In genomic region chr11:84701319-84702175, GRCm38 (mm10) we compare ENCODE assay signal across 9 mouse cellular contexts.
DNase-seq lines count a peak whose midpoint lies in the region; ATAC-seq lines count a peak whose summit lies in the region.
"Had no signal": no experiment of that assay in that cellular context is flagged by ENCODE, and none has a peak within 500 bp of the region (broad histone marks: within the 10 kb centered on the region; RNA-seq: fewer than 3 reads in every experiment).

No protein-coding gene starts in this region.

- H3K9ac ChIP-seq in lung, embryonic 15.5 days = no peak overlapping the region
- no peak overlapping the region for H3K9ac ChIP-seq in embryonic facial prominence, embryonic 12.5 days
- H3K9ac ChIP-seq in neural tube, embryonic 13.5 days = peak overlapping the region; percentile 49

- peaks cover 21% of the 10 kb centered on the region for H3K27me3 ChIP-seq in lung, embryonic 15.5 days
- H3K27me3 ChIP-seq in embryonic facial prominence, embryonic 12.5 days = peaks cover 28% of the 10 kb centered on the region; the same call in 1 of the 2 replicates
- H3K27me3 ChIP-seq in limb, embryonic 10.5 days (ENCODE audit: low read depth, poor library complexity, severe bottlenecking) = peaks cover 75% of the 10 kb centered on the region
- H3K27me3 ChIP-seq in neural tube, embryonic 13.5 days = peaks cover 43% of the 10 kb centered on the region

- H3K4me3 ChIP-seq in lung, embryonic 15.5 days = no peak overlapping the region
- H3K4me3 ChIP-seq in embryonic facial prominence, embryonic 12.5 days = 0 out of 2 replicates have a peak overlapping the region, but pooled peaks have one; percentile 4
- H3K4me3 ChIP-seq in limb, embryonic 10.5 days = 0 out of 2 replicates have a peak overlapping the region, but pooled peaks have one; percentile 2
- no peak overlapping the region for H3K4me3 ChIP-seq in neural tube, embryonic 13.5 days

- no peak for DNase-seq in lung, postnatal 4 days
- no peak for DNase-seq in limb, embryonic 10.5 days (ENCODE audit: low spot score)
- no peak for DNase-seq in right cerebral cortex, adult 18-20 months
- no peak for DNase-seq in right cerebral cortex, postnatal 36 days (ENCODE audit: low spot score in 2 of 2)
- DNase-seq in urinary bladder, adult 2 months (ENCODE audit: low spot score) = no peak
- DNase-seq: cerebellum, postnatal 14 days had no signal

- ATAC-seq in lung, embryonic 15.5 days (ENCODE audit: borderline replicate concordance, extremely low read depth, low FRiP score, low TSS enrichment) = no peak
- no peak for ATAC-seq in embryonic facial prominence, embryonic 12.5 days (ENCODE audit: insufficient number of reproducible peaks, insufficient read depth, low FRiP score, low TSS enrichment)
- ATAC-seq in neural tube, embryonic 13.5 days (ENCODE audit: low read depth) = peak; percentile 23; the same call in 1 of the 2 replicates

- WGBS in lung, embryonic 15.5 days = 3% methylated on average over 28 of the region's 28 CpGs
- WGBS in embryonic facial prominence, embryonic 12.5 days = 14% methylated on average over 28 of the region's 28 CpGs
- 12% methylated on average over 28 of the region's 28 CpGs for WGBS in limb, embryonic 10.5 days
- 9% methylated on average over 28 of the region's 28 CpGs for WGBS in neural tube, embryonic 13.5 days

- H3K9me3 ChIP-seq in lung, embryonic 15.5 days = no peaks in the 10 kb centered on the region
- no peaks in the 10 kb centered on the region for H3K9me3 ChIP-seq in embryonic facial prominence, embryonic 12.5 days
- H3K9me3 ChIP-seq in limb, embryonic 10.5 days (replicated peaks) = no peaks in the 10 kb centered on the region
- no peaks in the 10 kb centered on the region for H3K9me3 ChIP-seq in neural tube, embryonic 13.5 days

- H3K27ac ChIP-seq in lung, embryonic 15.5 days = no peak overlapping the region
- H3K27ac ChIP-seq in embryonic facial prominence, embryonic 12.5 days = no peak overlapping the region
- H3K27ac ChIP-seq in limb, embryonic 10.5 days = no peak overlapping the region
- H3K27ac ChIP-seq in neural tube, embryonic 13.5 days (replicated peaks) = peak overlapping the region; percentile 87

- peaks cover 11% of the 10 kb centered on the region for H3K4me1 ChIP-seq in lung, embryonic 15.5 days
- H3K4me1 ChIP-seq in embryonic facial prominence, embryonic 12.5 days = peaks cover 9% of the 10 kb centered on the region
- H3K4me1 ChIP-seq in limb, embryonic 10.5 days = peaks cover 24% of the 10 kb centered on the region
- peaks cover 37% of the 10 kb centered on the region for H3K4me1 ChIP-seq in neural tube, embryonic 13.5 days (replicated peaks)

- H3K4me2 ChIP-seq in lung, embryonic 15.5 days = peak overlapping the region; percentile 30
- peak overlapping the region; percentile 38 for H3K4me2 ChIP-seq in embryonic facial prominence, embryonic 12.5 days (replicated peaks)
- peak overlapping the region; percentile 44 for H3K4me2 ChIP-seq in neural tube, embryonic 13.5 days

- H3K36me3 ChIP-seq in lung, embryonic 15.5 days = no peaks in the 10 kb centered on the region
- no peaks in the 10 kb centered on the region for H3K36me3 ChIP-seq in embryonic facial prominence, embryonic 12.5 days
- H3K36me3 ChIP-seq in limb, embryonic 10.5 days = no peaks in the 10 kb centered on the region
- no peaks in the 10 kb centered on the region for H3K36me3 ChIP-seq in neural tube, embryonic 13.5 days

Comparison
In these comparisons a context has a peak if more than half of its experiments do, and no peak if none do; other contexts are left out.
1. H3K4me3 ChIP-seq: peak in embryonic facial prominence, embryonic 12.5 days (single experiment) and limb, embryonic 10.5 days (single experiment); none in lung, embryonic 15.5 days (single experiment) and neural tube, embryonic 13.5 days (single experiment).
2. Peak in every context shown above with its lines, with median percentiles within 50 percentile points of each other: H3K4me2 ChIP-seq.